Mouse (Mus musculus): Measurements from ENCODE around the gene Kiz. TPM values are rescaled to one million over a fixed set of nuclear protein-coding genes. Genes with fewer than 3 reads are reported as not detected.

Gene Kiz
- 10 to 100 TPM; 33.9 to 37.8 TPM for total RNA-seq (2021)
- long read RNA-seq, experiment 1, transcript Kiz-201 (14 exons, 2,183 nt): major isoform, 45 of 67 reads
- long read RNA-seq, experiment 1, partial matches to known transcripts: 4 of 67 reads
- long read RNA-seq, experiment 1, other reads (novel, unspliced or antisense): 18 of 67 reads
- long read RNA-seq, experiment 2, transcript Kiz-201 (14 exons, 2,183 nt): major isoform, 71 of 90 reads
- long read RNA-seq, experiment 2, partial matches to known transcripts: 3 of 90 reads
- long read RNA-seq, experiment 2, other reads (novel, unspliced or antisense): 16 of 90 reads

- DNase-seq: peak; percentile 95
Observed at GRCm38 (mm10) chr2:146855599-146856039, at the start of gene Kiz. Kiz (plus strand) TSS chr2:146855864.

- no peak for DNase-seq
Observed at GRCm38 (mm10) chr2:146809706-146810256, 45.9 kb upstream of the Kiz start.

- no peak for DNase-seq
Observed at GRCm38 (mm10) chr2:146810695-146811094, 45.0 kb upstream of the Kiz start.

- DNase-seq: no peak
Observed at GRCm38 (mm10) chr2:146814978-146815377, 40.7 kb upstream of the Kiz start.

GRCm38 (mm10) chr2:146819065-146819464, 36.6 kb upstream of the Kiz start:
- no peak for DNase-seq

- no peak for DNase-seq
Observed at GRCm38 (mm10) chr2:146823483-146823951, 32.1 kb upstream of the Kiz start.

- no peak for DNase-seq
Observed at GRCm38 (mm10) chr2:146824043-146824442, 31.6 kb upstream of the Kiz start.

GRCm38 (mm10) chr2:146828006-146828405, 27.7 kb upstream of the Kiz start:
- DNase-seq: no peak

GRCm38 (mm10) chr2:146833222-146834063, 22.2 kb upstream of the Kiz start:
- DNase-seq: no peak

- no peak for DNase-seq
Observed at GRCm38 (mm10) chr2:146834064-146834313, 21.7 kb upstream of the Kiz start.

GRCm38 (mm10) chr2:146834314-146835201, 21.1 kb upstream of the Kiz start:
- no peak for DNase-seq

GRCm38 (mm10) chr2:146835241-146835990, 20.2 kb upstream of the Kiz start:
- DNase-seq: no peak

GRCm38 (mm10) chr2:146836246-146836645, 19.4 kb upstream of the Kiz start:
- no peak for DNase-seq

- DNase-seq: no peak
Observed at GRCm38 (mm10) chr2:146836871-146837550, 18.7 kb upstream of the Kiz start.

- no peak for DNase-seq
Observed at GRCm38 (mm10) chr2:146837653-146838052, 18.0 kb upstream of the Kiz start.

GRCm38 (mm10) chr2:146838596-146839302, 16.9 kb upstream of the Kiz start:
- no peak for DNase-seq

- DNase-seq: no peak
Observed at GRCm38 (mm10) chr2:146839303-146840030, 16.2 kb upstream of the Kiz start.

GRCm38 (mm10) chr2:146847863-146848262, 7.8 kb upstream of the Kiz start:
- no peak for DNase-seq

- DNase-seq: no peak
Observed at GRCm38 (mm10) chr2:146856120-146856519, 456 bp downstream of the Kiz start.
